Mouse (Mus musculus) cortical plate, adult 2 months (tissue): ENCODE measurements around the gene A930004D18Rik. TPM values are rescaled to one million over a fixed set of nuclear protein-coding genes. Genes with fewer than 3 reads are reported as not detected.
A peak's percentile ranks its signal among the peaks of the same experiment; 100 is the strongest.

Experiments used
- H3K27ac ChIP-seq: fragments of 200-500 bp; 2 replicates; pipeline ENCODE4 v1.5.1; 2012; ENCODE audit warnings: low read length, control low read depth, inconsistent platforms; ENCODE audit not compliant: insufficient read depth
- H3K4me1 ChIP-seq: fragments of 200-500 bp; 2 replicates; pipeline ENCODE4 v1.6.1; 2011; ENCODE audit warnings: low read length; ENCODE audit not compliant: control insufficient read depth, insufficient read depth
- H3K4me3 ChIP-seq: fragments of 200-500 bp; 2 replicates; pipeline ENCODE4 v1.5.1; 2011; ENCODE audit warnings: mild to moderate bottlenecking, low read length, control low read depth; ENCODE audit not compliant: insufficient read depth
- CTCF ChIP-seq: fragments of 200-500 bp; IDR thresholded peaks from 2 replicates; pipeline ENCODE4 v1.5.1; 2011; ENCODE audit warnings: mild to moderate bottlenecking, control low read depth, low read length; ENCODE audit not compliant: insufficient read depth; ENCODE audit errors: extremely low read depth
- POLR2A ChIP-seq: fragments of 200-500 bp; IDR thresholded peaks from 2 replicates; pipeline ENCODE4 v1.6.1; 2011; ENCODE audit warnings: mild to moderate bottlenecking, low read length, control low read depth; ENCODE audit not compliant: insufficient read depth; ENCODE audit errors: extremely low read depth
- polyA plus RNA-seq: library from polyadenylated mRNA; depleted of rRNA; stranded (reverse); fragments of >200 nt; gene quantifications from 2 replicates; pipeline ENCODE4 v1.2.3, GENCODE M21; 2012

The A930004D18Rik gene
- polyA plus RNA-seq, 1 experiment = 1.9 TPM

DNA sequence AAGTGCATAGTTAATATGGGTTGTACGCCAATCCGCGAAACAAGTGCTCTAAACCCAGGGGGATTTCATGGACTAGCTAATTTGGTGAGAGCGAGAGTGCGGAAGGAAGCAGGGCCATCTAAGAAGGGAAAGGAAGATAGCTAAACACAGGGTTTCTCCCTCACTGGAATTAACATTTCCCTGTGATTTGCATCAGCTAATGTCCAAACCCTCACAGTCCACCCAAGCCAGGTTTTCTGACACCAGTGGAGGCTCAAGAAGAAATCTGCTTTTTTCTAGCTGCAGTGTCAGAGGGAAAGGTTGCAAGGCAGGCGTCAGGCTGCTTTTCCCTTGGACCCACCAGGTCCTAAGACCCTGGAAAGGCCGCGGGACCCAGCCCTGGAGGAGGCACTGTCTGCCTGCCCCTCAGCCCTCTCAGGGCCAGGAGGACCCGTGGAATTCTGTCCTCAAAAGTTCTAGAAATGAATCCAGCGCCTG is 1.4 kb upstream of the A930004D18Rik start:
- no peak for TF ChIP-seq POLR2A
- TF ChIP-seq CTCF = no peak
- Histone ChIP-seq H3K4me1 (no peaks in the 10 kb centered on the region), H3K27ac (no peak overlapping the region), H3K4me3 (no peak overlapping the region)

DNA sequence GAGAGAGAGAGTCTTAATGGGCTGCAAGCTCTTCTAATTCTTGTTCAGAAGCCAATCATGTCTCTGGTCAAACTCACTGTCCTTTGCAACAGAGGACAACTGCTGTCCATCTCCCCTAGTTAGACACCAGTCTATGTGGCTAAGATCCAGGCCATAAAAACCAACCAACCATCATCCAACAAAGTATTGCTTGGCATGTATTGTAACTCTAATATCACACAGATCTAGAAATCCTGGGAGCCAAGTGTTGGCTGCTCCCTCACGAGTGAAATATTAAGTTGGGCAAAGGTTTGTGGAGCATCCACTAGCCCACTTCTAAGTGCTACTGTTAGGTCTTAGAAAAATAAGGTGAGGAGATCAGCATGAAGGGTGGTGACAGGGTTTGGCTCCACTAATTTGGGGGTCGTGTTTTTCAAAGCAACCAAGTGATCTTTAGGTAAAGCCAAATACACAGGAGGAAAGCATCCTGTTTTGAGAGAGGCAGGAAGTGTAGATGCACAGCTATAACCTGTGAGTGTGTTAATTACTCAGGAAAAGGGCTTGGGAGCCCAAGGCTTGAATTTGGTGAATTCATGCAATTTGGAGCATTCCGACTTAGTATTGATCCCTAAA is 710 bp upstream of the A930004D18Rik start:
- H3K4me3 ChIP-seq = no peak overlapping the region
- no peaks in the 10 kb centered on the region for H3K4me1 ChIP-seq
- no peak for TF ChIP-seq POLR2A
- no peak for TF ChIP-seq CTCF
- H3K27ac ChIP-seq = no peak overlapping the region

DNA sequence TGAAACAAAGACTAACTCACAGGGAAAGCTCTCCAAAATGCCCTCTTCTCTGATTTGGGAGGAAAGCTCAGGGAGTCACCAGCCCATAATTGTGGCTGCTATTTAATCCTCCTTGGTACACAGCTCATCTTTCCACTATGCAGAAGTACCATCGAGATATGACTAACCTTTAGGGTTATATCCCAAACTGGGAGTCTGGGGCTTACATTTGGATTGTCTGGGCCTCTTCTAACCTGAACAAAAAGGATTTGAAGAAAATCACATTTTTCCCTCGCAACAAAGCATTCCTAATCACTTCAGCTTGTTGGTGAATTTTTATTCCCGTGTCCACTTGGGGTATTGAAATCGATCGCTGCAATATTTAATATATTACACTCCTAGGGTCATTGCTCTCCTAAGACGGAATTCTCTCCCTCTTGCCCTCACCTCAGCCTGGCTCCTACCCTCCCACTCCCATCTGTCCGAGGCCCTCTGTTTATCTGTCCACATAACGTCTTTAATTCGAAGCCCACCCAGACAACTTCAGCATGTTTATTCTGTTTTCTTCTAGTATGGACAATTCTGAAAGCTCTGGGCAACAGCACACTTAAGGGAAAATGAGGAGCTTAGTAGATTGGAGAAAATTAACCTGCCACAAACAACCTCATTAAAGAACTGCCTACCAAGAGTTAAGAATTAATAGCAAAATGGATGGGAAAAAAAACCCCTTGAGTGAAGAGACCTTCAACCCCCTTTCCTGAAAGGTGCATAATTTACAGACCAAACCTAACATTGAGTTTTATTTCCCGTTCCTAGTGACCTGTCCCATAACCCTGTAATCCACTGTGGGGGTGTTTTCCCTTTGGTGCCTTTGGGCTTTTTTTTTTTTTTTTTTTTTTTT is 2.9 kb downstream of the A930004D18Rik start:
- H3K4me3 ChIP-seq = no peak overlapping the region
- TF ChIP-seq POLR2A (no peak), CTCF (no peak)
- no peaks in the 10 kb centered on the region for H3K4me1 ChIP-seq
- H3K27ac ChIP-seq = no peak overlapping the region

DNA sequence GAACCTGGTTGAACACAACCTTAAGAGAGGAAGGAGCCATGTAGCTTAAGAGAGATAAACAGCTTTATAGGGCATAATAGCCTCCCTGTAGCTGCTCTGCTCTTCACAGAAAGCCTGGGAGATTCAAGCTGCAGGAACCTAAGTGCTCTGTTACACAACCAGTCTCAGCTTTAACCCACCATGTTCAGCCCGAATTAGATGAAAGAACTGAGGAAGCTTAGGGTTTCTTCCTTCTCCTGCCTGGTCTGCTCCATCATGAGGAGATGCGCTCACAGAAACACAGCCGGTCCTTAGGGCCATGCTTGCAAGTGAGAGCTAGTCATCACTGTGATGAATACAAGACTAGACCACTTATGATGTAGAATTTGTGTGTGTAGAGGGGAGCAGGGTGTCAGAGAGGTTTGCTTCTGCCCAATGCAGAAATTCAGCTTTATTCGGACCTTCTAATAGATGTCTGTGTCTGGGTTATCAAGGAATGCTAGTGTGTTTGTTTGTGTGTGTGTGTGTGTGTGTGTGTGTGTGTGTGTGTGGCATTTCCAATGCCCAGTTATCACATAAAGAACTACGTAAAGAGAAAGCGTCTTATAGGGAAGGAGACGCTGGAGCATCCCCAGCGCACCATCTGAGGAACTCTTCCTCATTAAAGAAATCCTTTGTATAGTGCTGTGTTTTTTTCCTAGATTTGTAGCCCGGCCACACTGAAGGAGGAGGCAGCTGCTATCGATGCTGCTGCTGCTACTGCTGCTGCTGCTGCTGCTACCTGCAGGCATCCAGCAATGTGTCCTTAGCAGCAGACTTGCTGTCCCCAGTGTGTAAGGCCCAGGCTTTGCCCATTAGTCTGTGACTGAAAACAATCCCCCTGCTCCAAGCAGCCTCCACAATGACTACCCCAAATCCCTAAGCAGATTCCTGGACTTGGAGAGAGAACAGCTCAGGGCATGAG is 4.1 kb downstream of the A930004D18Rik start:
- Histone ChIP-seq H3K27ac (no peak overlapping the region), H3K4me1 (no peaks in the 10 kb centered on the region), H3K4me3 (no peak overlapping the region)
- TF ChIP-seq POLR2A (no peak), CTCF (no peak)

DNA sequence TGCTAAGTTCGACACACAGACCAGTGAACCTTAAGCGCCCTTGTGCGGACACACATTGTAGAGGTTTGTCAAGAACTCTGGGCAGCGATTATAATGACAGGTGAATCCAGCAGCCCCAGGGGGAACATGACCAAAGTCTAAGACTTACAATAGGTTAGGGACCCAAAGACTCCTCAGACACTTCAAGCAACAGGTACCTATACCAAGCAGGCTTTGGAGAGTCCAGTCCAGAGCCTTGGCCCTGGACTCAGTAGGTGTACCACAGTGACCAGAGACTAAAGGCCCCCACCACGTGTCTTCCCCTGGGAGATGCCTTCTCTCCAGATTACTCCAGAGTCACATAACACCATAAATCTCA is 5.0 kb downstream of the A930004D18Rik start:
- no peak overlapping the region for H3K4me3 ChIP-seq
- no peak overlapping the region for H3K27ac ChIP-seq
- no peaks in the 10 kb centered on the region for H3K4me1 ChIP-seq
- TF ChIP-seq POLR2A (no peak), CTCF (no peak)

DNA sequence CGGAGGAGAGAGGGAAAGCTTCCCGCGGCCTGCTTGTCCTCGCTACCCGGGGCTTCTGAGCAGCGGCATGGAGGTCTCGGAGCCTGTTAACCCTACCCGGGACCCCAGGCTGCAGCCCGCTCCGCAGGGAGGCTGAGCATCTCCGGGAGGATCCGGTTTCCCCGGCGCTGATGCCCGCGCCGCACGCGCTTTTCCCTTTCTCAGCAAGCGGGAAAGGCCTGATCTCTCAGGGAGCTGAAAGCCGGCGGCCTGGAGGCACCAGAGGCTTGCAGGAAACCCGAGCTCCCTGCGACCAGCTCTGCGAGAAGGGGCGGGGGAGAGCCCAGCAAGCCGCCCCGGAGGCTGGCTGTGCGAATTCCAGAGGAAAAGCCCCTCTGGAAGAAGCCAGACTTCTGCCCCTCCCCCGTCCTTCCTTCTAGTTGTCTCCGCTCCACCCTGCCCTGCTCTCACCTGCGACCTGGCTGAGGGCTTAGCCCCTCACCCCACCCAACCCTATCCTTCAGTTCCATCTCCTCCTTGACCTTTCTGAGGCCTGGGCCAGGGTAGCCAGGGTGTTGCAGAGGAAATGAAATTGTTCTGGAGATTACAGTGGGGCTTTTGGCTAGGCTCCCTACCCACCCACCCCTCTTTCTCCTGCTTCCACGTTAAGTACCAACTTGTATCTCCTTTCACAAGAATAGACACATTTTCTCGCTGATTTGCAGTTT is 5.6 kb downstream of the A930004D18Rik start:
- Histone ChIP-seq H3K4me3 (peak overlapping the region; percentile 28), H3K27ac (peak overlapping the region; percentile 33), H3K4me1 (no peaks in the 10 kb centered on the region)
- TF ChIP-seq POLR2A (no peak), CTCF (no peak)

DNA sequence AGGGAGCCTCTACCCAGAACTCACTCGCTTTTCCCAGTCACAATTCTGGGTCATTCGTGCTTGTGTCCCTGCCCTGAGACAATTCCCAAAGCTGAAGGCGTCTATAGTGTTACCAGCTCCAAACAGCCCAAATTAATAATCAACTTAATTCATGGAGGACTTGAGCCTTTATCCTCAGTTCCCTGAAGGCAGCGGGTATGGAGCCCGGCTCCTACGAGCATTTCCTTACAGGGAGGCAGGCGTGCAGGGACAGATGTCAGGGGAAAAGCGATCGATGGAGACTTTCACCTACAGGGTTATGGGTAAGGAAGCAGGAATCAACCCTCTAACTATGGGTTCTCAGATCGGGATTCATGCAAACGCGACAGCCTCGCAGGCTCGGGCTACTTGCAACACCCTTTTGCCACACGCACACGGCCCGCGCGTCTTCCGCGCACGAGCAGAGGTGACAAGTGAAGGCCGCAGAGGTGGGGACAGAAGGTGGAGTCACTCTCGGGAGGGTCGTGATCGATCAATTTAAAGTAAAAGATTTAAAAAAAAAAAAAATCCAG is 6.2 kb downstream of the A930004D18Rik start:
- Histone ChIP-seq H3K4me3 (peak overlapping the region; percentile 28), H3K4me1 (no peaks in the 10 kb centered on the region), H3K27ac (peak overlapping the region; percentile 33)
- TF ChIP-seq CTCF (no peak), POLR2A (no peak)

DNA sequence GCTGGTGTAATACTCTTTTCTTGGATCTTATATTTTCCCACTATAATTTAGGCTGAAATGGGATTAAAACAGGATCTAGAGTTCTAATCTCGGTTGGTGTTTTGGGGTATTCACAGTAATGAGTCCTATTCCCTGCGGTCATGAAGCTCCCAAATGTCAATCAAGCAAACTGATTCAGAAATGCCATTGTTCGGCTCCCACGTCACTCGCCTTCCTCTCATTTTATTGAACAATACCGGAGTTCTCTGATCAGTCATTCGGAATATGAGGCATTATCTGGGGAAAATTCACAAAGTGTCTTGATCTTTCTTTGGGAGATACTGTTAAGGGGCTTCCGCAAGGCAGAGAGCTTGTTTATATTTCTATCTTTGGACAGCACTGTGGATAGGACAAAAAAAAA is 7.0 kb downstream of the A930004D18Rik start:
- Histone ChIP-seq H3K4me3 (no peak overlapping the region), H3K27ac (no peak overlapping the region), H3K4me1 (no peaks in the 10 kb centered on the region; the same call in 1 of the 2 replicates)
- TF ChIP-seq CTCF (no peak), POLR2A (no peak)
